Mouse (Mus musculus): Measurements from ENCODE around the gene Edc3.

DNA sequence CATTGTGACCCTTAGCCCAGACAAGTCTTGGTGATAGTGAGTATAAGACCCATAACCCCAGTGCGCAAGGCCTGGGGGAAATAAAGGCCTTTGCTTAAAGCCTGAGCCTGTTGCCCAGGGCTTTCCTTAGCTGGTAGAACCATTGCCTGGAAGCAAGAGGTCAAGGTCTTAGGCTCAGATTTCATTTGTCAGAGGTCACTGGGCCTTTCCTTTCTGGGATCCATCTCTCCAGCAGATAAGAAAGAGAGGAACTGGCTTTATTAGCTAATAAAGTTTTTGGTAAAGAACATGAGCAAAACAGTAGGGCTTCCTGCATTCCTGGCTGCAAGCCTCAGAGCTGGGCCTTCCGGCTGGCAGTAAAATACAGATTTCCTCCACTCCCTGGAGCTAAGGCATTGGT, 14.2 kb upstream of the Edc3 start:
- TF ChIP-seq CTCF (IDR thresholded peaks at IDR 0.05; ENCODE audit: control insufficient read depth, insufficient read depth, insufficient replicate concordance, low read depth, low read length) (no peak), POLR2A (IDR thresholded peaks at IDR 0.05; ENCODE audit: control insufficient read depth, low read depth, low read length) (no peak)

All from testis, adult 2 months (tissue).